Mouse (Mus musculus): ENCODE measurements around the gene 4930432K21Rik. TPM values are rescaled to one million over a fixed set of nuclear protein-coding genes. Genes with fewer than 3 reads are reported as not detected.

The 4930432K21Rik gene
- polyA plus RNA-seq, 1 experiment from 2014 or later: 2.0 TPM

GRCm38 (mm10) chr8:84125656-84126055 lies 22.2 kb upstream of the 4930432K21Rik start, which contains the start of gene Podnl1:
Podnl1 (plus strand) TSS chr8:84125989.
- Histone ChIP-seq H3K36me3 (no peaks in the 10 kb centered on the region), H3K4me2 (no peak within 1 kb of the TSS), H3K27me3 (no peaks in the 10 kb centered on the region), H3K9ac (no peak within 1 kb of the TSS), H3K27ac (no peak within 1 kb of the TSS), H3K4me1 (peaks cover 20% of the 10 kb centered on the region), H3K9me3 (replicated peaks) (no peaks in the 10 kb centered on the region), H3K4me3 (replicated peaks) (no peak within 1 kb of the TSS)
- 0 out of 2 replicates have a peak, but pooled peaks have one; percentile 27 for ATAC-seq (replicated peaks; ENCODE audit: low FRiP score)
- 54% methylated on average over 9 of the region's 9 CpGs for WGBS

DNA sequence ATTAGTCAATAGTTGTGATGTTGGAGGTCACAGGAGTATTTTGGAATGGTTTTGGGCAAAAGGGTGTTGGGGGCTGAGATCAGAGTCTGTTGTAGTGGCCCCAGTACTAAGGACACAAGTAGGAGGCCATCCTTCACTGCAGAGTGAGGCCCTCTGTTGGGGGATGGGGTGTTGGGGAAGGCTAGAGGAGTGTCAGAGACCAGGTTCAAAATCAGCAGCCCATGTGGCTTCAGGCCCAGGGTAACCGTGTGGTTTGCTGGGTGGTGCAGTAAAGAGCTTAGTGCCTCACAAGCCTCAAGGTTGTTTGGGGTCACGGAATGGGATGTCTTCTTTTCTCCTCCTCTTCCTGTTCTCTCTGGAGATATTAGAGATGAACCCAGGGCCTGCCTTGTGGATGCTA lies 21.1 kb upstream of the 4930432K21Rik start:
- no peak overlapping the region for H3K27ac ChIP-seq
- H3K4me1 ChIP-seq: peaks cover 24% of the 10 kb centered on the region
- H3K9me3 ChIP-seq (replicated peaks): no peaks in the 10 kb centered on the region
- H3K36me3 ChIP-seq: peaks cover under 1% of the 10 kb centered on the region; the same call in 1 of the 2 replicates
- WGBS: 74% methylated on average over 2 of the region's 2 CpGs
- no peak overlapping the region for H3K4me2 ChIP-seq
- H3K4me3 ChIP-seq (replicated peaks): no peak overlapping the region
- H3K9ac ChIP-seq: no peak overlapping the region
- no peak for ATAC-seq (replicated peaks; ENCODE audit: low FRiP score)
- H3K27me3 ChIP-seq: no peaks in the 10 kb centered on the region

DNA sequence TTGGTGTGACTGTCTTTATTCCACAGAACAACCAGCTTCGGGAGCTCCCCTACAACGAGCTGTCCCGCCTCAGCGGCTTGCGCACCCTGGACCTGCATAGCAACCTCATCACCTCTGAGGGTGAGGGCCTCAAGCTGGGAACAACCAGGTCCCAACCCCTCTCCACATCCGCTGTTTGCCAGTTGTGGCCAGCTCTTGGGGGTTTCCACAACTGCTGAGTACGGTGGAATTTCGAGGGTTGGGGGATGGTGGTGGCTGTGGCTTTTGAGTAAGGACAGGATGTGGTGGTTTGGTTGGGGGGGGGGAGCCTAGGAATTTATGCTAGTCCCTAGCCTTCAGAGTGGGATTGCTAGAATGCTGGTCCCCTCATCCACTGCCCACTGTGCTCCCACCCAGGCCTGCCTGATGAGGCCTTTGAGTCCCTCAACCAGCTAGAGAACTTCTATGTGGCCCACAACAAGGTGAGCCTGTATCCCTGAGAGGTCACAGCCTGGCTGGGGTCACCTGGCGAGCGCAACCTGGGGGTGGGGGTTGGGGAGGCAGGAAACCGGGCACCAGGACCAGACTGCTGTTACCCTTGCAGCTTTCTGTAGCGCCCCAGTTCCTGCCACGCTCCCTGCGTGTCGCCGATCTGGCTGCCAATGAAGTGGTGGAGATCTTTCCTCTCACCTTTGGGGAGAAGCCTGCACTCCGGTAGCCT lies 20.5 kb upstream of the 4930432K21Rik start:
- H3K9ac ChIP-seq: no peak overlapping the region
- 0 out of 2 replicates have a peak, but pooled peaks have one; percentile 44 for ATAC-seq (replicated peaks; ENCODE audit: low FRiP score)
- no peak overlapping the region for H3K27ac ChIP-seq
- H3K4me3 ChIP-seq (replicated peaks): no peak overlapping the region
- peaks cover 24% of the 10 kb centered on the region for H3K4me1 ChIP-seq
- no peaks in the 10 kb centered on the region for H3K27me3 ChIP-seq
- H3K9me3 ChIP-seq (replicated peaks): no peaks in the 10 kb centered on the region
- 64% methylated on average over 17 of the region's 17 CpGs for WGBS
- H3K36me3 ChIP-seq: peaks cover 7% of the 10 kb centered on the region
- no peak overlapping the region for H3K4me2 ChIP-seq

GRCm38 (mm10) chr8:84128277-84128676 lies 19.5 kb upstream of the 4930432K21Rik start:
- H3K27me3 ChIP-seq: no peaks in the 10 kb centered on the region
- H3K9me3 ChIP-seq (replicated peaks): no peaks in the 10 kb centered on the region
- no peak overlapping the region for H3K27ac ChIP-seq
- no peak for ATAC-seq (replicated peaks; ENCODE audit: low FRiP score)
- peaks cover 24% of the 10 kb centered on the region for H3K4me1 ChIP-seq
- H3K36me3 ChIP-seq: peaks cover 16% of the 10 kb centered on the region
- H3K9ac ChIP-seq: no peak overlapping the region
- WGBS: 46% methylated on average over 8 of the region's 8 CpGs
- H3K4me2 ChIP-seq: no peak overlapping the region
- no peak overlapping the region for H3K4me3 ChIP-seq (replicated peaks)

DNA sequence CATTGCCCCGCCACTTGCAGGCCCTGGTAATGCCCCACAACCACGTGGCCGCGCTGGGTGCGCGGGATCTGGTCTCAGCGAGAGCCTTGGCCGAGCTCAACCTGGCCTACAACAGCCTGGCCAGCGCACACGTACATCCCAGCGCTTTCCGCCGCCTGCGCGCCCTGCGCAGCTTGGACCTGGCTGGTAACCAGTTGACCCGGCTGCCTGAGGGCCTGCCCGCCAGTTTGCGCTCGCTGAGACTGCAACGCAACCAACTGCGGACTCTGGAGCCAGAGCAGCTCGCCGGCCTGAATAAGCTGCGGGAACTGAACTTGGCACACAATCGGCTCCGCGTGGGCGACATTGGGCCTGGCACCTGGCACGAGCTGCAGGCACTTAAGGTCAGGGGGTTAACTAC lies 17.0 kb upstream of the 4930432K21Rik start:
- no peaks in the 10 kb centered on the region for H3K9me3 ChIP-seq (replicated peaks)
- H3K9ac ChIP-seq: no peak overlapping the region
- no peaks in the 10 kb centered on the region for H3K27me3 ChIP-seq
- 43% methylated on average over 30 of the region's 30 CpGs for WGBS
- no peak overlapping the region for H3K27ac ChIP-seq
- no peak overlapping the region for H3K4me2 ChIP-seq
- no peak overlapping the region for H3K4me3 ChIP-seq (replicated peaks)
- peaks cover 41% of the 10 kb centered on the region for H3K36me3 ChIP-seq
- ATAC-seq (replicated peaks; ENCODE audit: low FRiP score): no peak
- H3K4me1 ChIP-seq: peaks cover 20% of the 10 kb centered on the region

DNA sequence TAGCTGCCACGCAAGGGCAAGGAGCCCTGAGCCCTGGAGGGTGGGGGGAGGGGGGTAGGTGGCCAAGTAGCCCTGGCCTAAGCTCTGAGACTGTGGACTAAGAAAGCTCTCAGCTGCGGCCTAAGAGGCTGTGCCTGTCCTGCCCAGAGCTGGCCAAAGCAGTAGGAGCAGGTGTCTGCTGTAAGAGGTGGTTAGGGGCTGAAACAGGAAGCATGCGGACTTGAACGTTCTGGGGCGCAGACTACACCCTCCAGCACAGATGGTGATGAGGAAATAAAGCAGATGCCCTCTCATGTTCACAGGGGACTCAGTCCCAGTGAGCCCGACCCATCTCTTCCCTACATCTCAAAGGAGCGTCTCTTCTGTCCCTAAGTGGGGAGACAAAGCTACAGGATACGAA lies 15.6 kb upstream of the 4930432K21Rik start:
- H3K4me3 ChIP-seq (replicated peaks): no peak overlapping the region
- H3K4me2 ChIP-seq: no peak overlapping the region
- WGBS: 88% methylated on average over 8 of the region's 8 CpGs
- H3K27ac ChIP-seq: no peak overlapping the region
- no peaks in the 10 kb centered on the region for H3K27me3 ChIP-seq
- ATAC-seq (replicated peaks; ENCODE audit: low FRiP score): no peak
- H3K9ac ChIP-seq: no peak overlapping the region
- H3K9me3 ChIP-seq (replicated peaks): no peaks in the 10 kb centered on the region
- peaks cover 12% of the 10 kb centered on the region for H3K4me1 ChIP-seq
- H3K36me3 ChIP-seq: peaks cover 56% of the 10 kb centered on the region

DNA sequence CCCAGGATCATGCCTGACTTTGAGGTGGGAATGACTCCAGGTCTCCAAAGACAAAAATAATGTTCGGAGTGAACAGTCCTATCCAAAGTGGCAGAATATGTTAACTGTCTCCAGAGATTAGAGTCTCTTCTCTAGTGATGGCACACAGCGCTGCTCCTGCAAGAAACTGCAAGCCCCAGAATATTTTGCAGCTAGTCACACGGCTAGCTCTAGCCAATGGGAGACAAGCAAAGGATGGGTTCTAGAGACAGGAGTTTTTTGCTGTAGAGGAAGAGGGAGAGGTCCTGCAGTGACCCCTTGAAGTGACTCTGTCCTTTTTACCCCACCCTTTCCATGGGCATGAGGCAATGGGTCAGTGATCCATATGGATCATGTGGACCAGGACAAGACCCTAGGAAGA lies 10.0 kb upstream of the 4930432K21Rik start:
- Histone ChIP-seq H3K27me3 (no peaks in the 10 kb centered on the region), H3K4me3 (replicated peaks) (no peak overlapping the region), H3K9me3 (replicated peaks) (no peaks in the 10 kb centered on the region), H3K27ac (no peak overlapping the region), H3K4me1 (no peaks in the 10 kb centered on the region), H3K36me3 (peaks cover 99% of the 10 kb centered on the region), H3K9ac (no peak overlapping the region), H3K4me2 (no peak overlapping the region)
- WGBS: 92% methylated on average over 3 of the region's 3 CpGs
- ATAC-seq (replicated peaks; ENCODE audit: low FRiP score): no peak

GRCm38 (mm10) chr8:84140838-84141237 lies 7.0 kb upstream of the 4930432K21Rik start:
- Histone ChIP-seq H3K27ac (no peak overlapping the region), H3K4me2 (no peak overlapping the region), H3K9me3 (replicated peaks) (no peaks in the 10 kb centered on the region), H3K9ac (no peak overlapping the region), H3K4me3 (replicated peaks) (no peak overlapping the region), H3K36me3 (peaks cover 90% of the 10 kb centered on the region), H3K27me3 (no peaks in the 10 kb centered on the region), H3K4me1 (no peaks in the 10 kb centered on the region)
- ATAC-seq (replicated peaks; ENCODE audit: low FRiP score): no peak
- 92% methylated on average over 4 of the region's 4 CpGs for WGBS

DNA sequence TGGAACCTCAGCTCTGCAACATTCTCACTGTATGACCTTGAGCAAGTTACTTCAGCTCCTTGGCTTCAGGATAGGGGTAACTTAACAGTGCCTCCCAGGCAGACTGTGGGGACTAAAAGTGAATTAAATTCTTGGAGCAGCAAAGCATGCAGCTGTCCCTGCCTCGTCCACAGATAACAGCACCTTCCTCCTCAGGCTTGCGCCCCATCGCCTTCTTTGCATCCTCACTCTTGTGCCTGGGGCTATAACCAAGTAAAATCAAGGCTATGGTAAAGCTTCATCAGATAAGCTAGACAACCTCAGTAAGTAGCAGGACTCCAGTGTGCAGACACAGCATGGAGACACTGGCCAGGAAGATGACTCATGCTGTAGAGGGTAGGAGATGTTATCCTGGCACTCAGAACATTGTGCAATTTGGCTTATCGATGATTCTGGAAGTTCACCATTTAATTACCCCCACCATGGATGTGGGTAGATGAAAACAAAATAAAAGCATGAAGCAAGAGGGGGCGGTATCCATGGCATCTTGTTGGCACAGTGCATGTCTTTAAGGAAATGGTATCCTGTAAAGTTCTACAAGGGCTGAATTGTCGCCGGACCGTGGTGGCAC lies 3.1 kb upstream of the 4930432K21Rik start:
- H3K9ac ChIP-seq: no peak overlapping the region
- no peak overlapping the region for H3K4me3 ChIP-seq (replicated peaks)
- H3K27ac ChIP-seq: no peak overlapping the region
- H3K4me1 ChIP-seq: peaks cover 22% of the 10 kb centered on the region
- H3K36me3 ChIP-seq: peaks cover 53% of the 10 kb centered on the region
- ATAC-seq (replicated peaks; ENCODE audit: low FRiP score): no peak
- 84% methylated on average over 8 of the region's 8 CpGs for WGBS
- H3K9me3 ChIP-seq (replicated peaks): no peaks in the 10 kb centered on the region
- no peak overlapping the region for H3K4me2 ChIP-seq
- H3K27me3 ChIP-seq: no peaks in the 10 kb centered on the region

- no peak; the same call in 1 of the 2 replicates for ATAC-seq (replicated peaks; ENCODE audit: low FRiP score)
- peak overlapping the region; percentile 80 for H3K9ac ChIP-seq
- WGBS: 9% methylated on average over 14 of the region's 14 CpGs
Observed at GRCm38 (mm10) chr8:84147324-84147766, 480 bp upstream of the 4930432K21Rik start.

DNA sequence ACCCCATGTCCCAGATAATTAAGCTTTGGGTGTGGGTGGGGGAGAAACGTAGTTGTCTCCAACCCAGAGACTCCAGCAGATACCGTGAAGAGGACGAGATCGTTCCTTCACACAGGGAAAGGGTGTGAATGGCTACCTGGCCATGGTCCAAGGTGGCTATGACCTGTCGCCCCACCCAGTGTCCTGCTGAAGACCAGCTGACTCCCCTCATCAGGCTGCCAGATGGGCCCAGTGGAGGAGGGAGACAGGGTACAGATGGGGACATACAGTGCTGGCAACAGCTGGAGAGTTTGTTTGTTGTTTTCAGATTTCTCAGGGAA lies 666 bp downstream of the 4930432K21Rik start:
- ATAC-seq (replicated peaks; ENCODE audit: low FRiP score): 0 out of 2 replicates have a peak, but pooled peaks have one; percentile 0
- H3K27ac ChIP-seq: peak overlapping the region; percentile 24; the same call in 1 of the 2 replicates
- H3K36me3 ChIP-seq: peaks cover 17% of the 10 kb centered on the region
- WGBS: 79% methylated on average over 5 of the region's 5 CpGs
- H3K9ac ChIP-seq: no peak overlapping the region
- H3K4me3 ChIP-seq (replicated peaks): peak overlapping the region; percentile 72
- H3K4me2 ChIP-seq: peak overlapping the region; percentile 89
- H3K9me3 ChIP-seq (replicated peaks): no peaks in the 10 kb centered on the region
- H3K27me3 ChIP-seq: no peaks in the 10 kb centered on the region
- peaks cover 24% of the 10 kb centered on the region for H3K4me1 ChIP-seq

More at GRCm38 (mm10) chr8:84147324-84147766, 480 bp upstream of the 4930432K21Rik start:
- H3K27ac ChIP-seq: peak overlapping the region; percentile 76
- H3K4me2 ChIP-seq: peak overlapping the region; percentile 89
- H3K4me3 ChIP-seq (replicated peaks): peak overlapping the region; percentile 72
- peaks cover 29% of the 10 kb centered on the region for H3K36me3 ChIP-seq
- H3K4me1 ChIP-seq: peaks cover 24% of the 10 kb centered on the region
- H3K9me3 ChIP-seq (replicated peaks): no peaks in the 10 kb centered on the region
- no peaks in the 10 kb centered on the region for H3K27me3 ChIP-seq

- no peak for ATAC-seq (replicated peaks; ENCODE audit: low FRiP score)
- H3K27me3 ChIP-seq: no peaks in the 10 kb centered on the region
- no peaks in the 10 kb centered on the region for H3K9me3 ChIP-seq (replicated peaks)
- H3K4me3 ChIP-seq (replicated peaks): no peak overlapping the region
- no peak overlapping the region for H3K4me2 ChIP-seq
- no peak overlapping the region for H3K9ac ChIP-seq
- peak overlapping the region; percentile 49 for H3K27ac ChIP-seq
- 45% methylated on average over 3 of the region's 3 CpGs for WGBS
- peaks cover 10% of the 10 kb centered on the region for H3K36me3 ChIP-seq
- peaks cover 24% of the 10 kb centered on the region for H3K4me1 ChIP-seq
Observed at GRCm38 (mm10) chr8:84149181-84149580, 1.4 kb downstream of the 4930432K21Rik start.

Measured in kidney, embryonic 15.5 days (tissue).